Mouse (Mus musculus) erythroblast, embryonic 14.5 days (primary cell): ENCODE data around the gene Terb2. TPM values are rescaled to one million over a fixed set of nuclear protein-coding genes. Genes with fewer than 3 reads are reported as not detected.

ENCODE experiments used
- H3K27me3 ChIP-seq: 2 replicates; pipeline ENCODE4 v1.6.1; 2012; ENCODE audit warnings: inconsistent platforms; ENCODE audit not compliant: control insufficient read depth
- H3K36me3 ChIP-seq: 2 replicates; pipeline ENCODE4 v1.6.1; 2012; ENCODE audit warnings: mild to moderate bottlenecking, inconsistent platforms; ENCODE audit not compliant: control insufficient read depth
- H3K4me1 ChIP-seq: 2 replicates; pipeline ENCODE4 v1.6.1; 2012; ENCODE audit warnings: inconsistent platforms; ENCODE audit not compliant: control insufficient read depth
- H3K4me3 ChIP-seq: replicated peaks from 2 replicates; pipeline ENCODE3; 2012; ENCODE audit warnings: moderate library complexity, mild to moderate bottlenecking, inconsistent platforms
- H3K9me3 ChIP-seq: 2 replicates; pipeline ENCODE4 v1.6.1; 2012; ENCODE audit warnings: low read length, inconsistent platforms, mixed read lengths; ENCODE audit not compliant: control insufficient read depth
- GATA1 ChIP-seq: IDR thresholded peaks from 2 replicates; pipeline ENCODE4 v1.6.1; 2012; ENCODE audit warnings: low read length, inconsistent platforms, mixed read lengths
- TAL1 ChIP-seq: IDR thresholded peaks from 3 replicates; pipeline ENCODE4 v1.6.1; 2012; ENCODE audit warnings: low read length, inconsistent platforms, mixed read lengths
- polyA plus RNA-seq: library from polyadenylated mRNA; stranded (reverse); fragments of >175 nt; gene quantifications from 2 replicates; pipeline ENCODE4 v1.2.3, GENCODE M21; 2012

The Terb2 gene
- polyA plus RNA-seq, 1 experiment, result not detected

GRCm38 (mm10) chr2:122255997-122256396 lies 69.9 kb downstream of the Terb2 start:
- H3K4me1 ChIP-seq, result no peaks in the 10 kb centered on the region

More at GRCm38 (mm10) chr2:122255997-122256396, 69.9 kb downstream of the Terb2 start:
- peaks cover 71% of the 10 kb centered on the region for H3K36me3 ChIP-seq
- H3K9me3 ChIP-seq, result no peaks in the 10 kb centered on the region
- TF ChIP-seq TAL1 (no peak), GATA1 (no peak)
- H3K4me3 ChIP-seq, result no peak overlapping the region
- no peaks in the 10 kb centered on the region for H3K27me3 ChIP-seq

Other genes starting within 250 kb of the Terb2 start
- gene Ctdspl2, start 230.3 kb upstream of the Terb2 start, polyA plus RNA-seq, result 0.12 and 0.15 TPM in 2 replicates
- not detected in 2 replicates for gene Mageb3, start 230.2 kb upstream of the Terb2 start, polyA plus RNA-seq
- 23.2 and 31.3 TPM in 2 replicates for gene Eif3j1, start 157.7 kb upstream of the Terb2 start, polyA plus RNA-seq
- gene Spg11, start 67.9 kb upstream of the Terb2 start, polyA plus RNA-seq, result 0.03 and 0.06 TPM in 2 replicates
- gene B2m, start 38.6 kb upstream of the Terb2 start, polyA plus RNA-seq, result 1.1 and 1.6 TPM in 2 replicates
- gene Trim69, start 25.6 kb upstream of the Terb2 start, polyA plus RNA-seq, result not detected in 2 replicates
- not detected in 2 replicates for gene Patl2, start 83 bp upstream of the Terb2 start, polyA plus RNA-seq
- gene Sord, start 48.5 kb downstream of the Terb2 start, polyA plus RNA-seq, result 1.5 and 2.0 TPM in 2 replicates
- not detected in 2 replicates for gene Duox2, start 112.2 kb downstream of the Terb2 start, polyA plus RNA-seq
- not detected in 2 replicates for gene Duoxa2, start 112.6 kb downstream of the Terb2 start, polyA plus RNA-seq
- gene Duoxa1, start 127.5 kb downstream of the Terb2 start, polyA plus RNA-seq, result not detected in 2 replicates
- gene Duox1, start 129.4 kb downstream of the Terb2 start, polyA plus RNA-seq, result not detected in 2 replicates
- 6.6 and 7.5 TPM in 2 replicates for gene Shf, start 182.9 kb downstream of the Terb2 start, polyA plus RNA-seq
- not detected in 2 replicates for gene Slc28a2, start 240.2 kb downstream of the Terb2 start, polyA plus RNA-seq